Mouse (Mus musculus): ENCODE results near the gene Tmem107. TPM values are rescaled to one million over a fixed set of nuclear protein-coding genes. Genes with fewer than 3 reads are reported as not detected.
A peak's percentile ranks its signal among the peaks of the same experiment; 100 is the strongest.

The Tmem107 gene
- total and polyA plus RNA-seq, 3 experiments = 22.6 to 31.3 (median 30.1) TPM

- no peaks in the 10 kb centered on the region for H3K79me2 ChIP-seq (replicated peaks; ENCODE audit: control insufficient read depth, extremely low read depth, insufficient read depth, poor library complexity, severe bottlenecking)
- no peaks in the 10 kb centered on the region for H3K9me3 ChIP-seq (replicated peaks; ENCODE audit: low read length)
- in situ Hi-C loops (cut with MboI; ENCODE audit: low pct_ligation_motif_present, low pct_unique_long_range_greater_than_20kb, low sequenced_read_pairs) = loop anchor here (25.0 kb wide), 1 partner anchor 936 kb away; the partner anchor contains the start of genes Acadvl, Dlg4 and Dvl2
- H3K4me2 ChIP-seq (ENCODE audit: insufficient read depth, low read depth, poor library complexity, severe bottlenecking) = no peak overlapping the region
- DNase-seq (ENCODE audit: extremely low read depth) = peak; percentile 91
- dilution Hi-C loops (cut with MboI; ENCODE audit: extremely low pct_ligation_motif_present, extremely low pct_unique_long_range_greater_than_20kb, low sequenced_read_pairs) = no loop called here
- TF ChIP-seq PAX5 (IDR thresholded peaks at IDR 0.05; ENCODE audit: low read length) (no peak), NELFE (IDR thresholded peaks at IDR 0.05; ENCODE audit: low read depth, low read length) (no peak), HCFC1 (IDR thresholded peaks at IDR 0.05; ENCODE audit: low read depth, low read length) (no peak), TBP (conservative IDR thresholded peaks at IDR 0.05; ENCODE audit: low read depth, low read length) (peak; percentile 98), BHLHE40 (IDR thresholded peaks at IDR 0.05; ENCODE audit: low read depth, low read length) (no peak), E2F4 (IDR thresholded peaks at IDR 0.05; ENCODE audit: insufficient replicate concordance, low read depth, low read length) (0 out of 2 replicates have a peak, but pooled peaks have one; percentile 50), CTCF (conservative IDR thresholded peaks at IDR 0.05 in 1 of 2, IDR thresholded peaks at IDR 0.05 in 1 of 2; ENCODE audit: low read depth in 2 of 2, low read length in 2 of 2) (no peak), MAFK (IDR thresholded peaks at IDR 0.05; ENCODE audit: insufficient replicate concordance, low read length) (peak; percentile 88), JUN (IDR thresholded peaks at IDR 0.05; ENCODE audit: insufficient read depth, low read depth, low read length) (no peak), KAT2A (IDR thresholded peaks at IDR 0.05; ENCODE audit: insufficient replicate concordance, low read length) (peak; percentile 71; the same call in 1 of the 2 replicates), ZNF384 (IDR thresholded peaks at IDR 0.05; ENCODE audit: low read depth, low read length) (peak; percentile 46; the same call in 1 of the 2 replicates), ELF1 (IDR thresholded peaks at IDR 0.05; ENCODE audit: low read depth, low read length) (peak; percentile 80; the same call in 1 of the 2 replicates), ZMIZ1 (IDR thresholded peaks at IDR 0.05; ENCODE audit: low read depth, low read length) (no peak), RAD21 (IDR thresholded peaks at IDR 0.05; ENCODE audit: low read depth, low read length) (no peak), MYC (IDR thresholded peaks at IDR 0.05; ENCODE audit: low read depth, low read length) (no peak)
- H3K9ac ChIP-seq (ENCODE audit: insufficient read depth, low read depth) = no peak overlapping the region
- no peak overlapping the region for H3K4me3 ChIP-seq (replicated peaks in 1 of 3; ENCODE audit: low read depth in 2 of 3, low read length in 2 of 3, poor library complexity in 1 of 3)
- H3K4me1 ChIP-seq (ENCODE audit: control insufficient read depth in 1 of 2, insufficient read depth in 2 of 2) = peaks cover 24 to 71% of the 10 kb centered on the region in 2 experiments
- H3K27ac ChIP-seq (ENCODE audit: insufficient read depth, low read depth) = no peak overlapping the region
- no peaks in the 10 kb centered on the region for H3K36me3 ChIP-seq (replicated peaks in 1 of 2; ENCODE audit: control insufficient read depth in 1 of 2, insufficient read depth in 1 of 2, low read length in 1 of 2)
- peaks cover 2% of the 10 kb centered on the region for H3K27me3 ChIP-seq (replicated peaks)
Observed at GRCm38 (mm10) chr11:69075764-69076479, 5.3 kb downstream of the Tmem107 start.

- Histone ChIP-seq H3K4me3 (replicated peaks in 1 of 3; ENCODE audit: low read depth in 2 of 3, low read length in 2 of 3, poor library complexity in 1 of 3) (no peak overlapping the region), H3K4me2 (ENCODE audit: insufficient read depth, low read depth, poor library complexity, severe bottlenecking) (no peak overlapping the region), H3K9ac (ENCODE audit: insufficient read depth, low read depth) (no peak overlapping the region), H3K9me3 (replicated peaks; ENCODE audit: low read length) (no peaks in the 10 kb centered on the region), H3K4me1 (ENCODE audit: control insufficient read depth in 1 of 2, insufficient read depth in 2 of 2) (peaks cover 27 to 69% of the 10 kb centered on the region in 2 experiments), H3K27ac (ENCODE audit: insufficient read depth, low read depth) (no peak overlapping the region), H3K36me3 (replicated peaks in 1 of 2; ENCODE audit: control insufficient read depth in 1 of 2, insufficient read depth in 1 of 2, low read length in 1 of 2) (no peaks in the 10 kb centered on the region), H3K79me2 (replicated peaks; ENCODE audit: control insufficient read depth, extremely low read depth, insufficient read depth, poor library complexity, severe bottlenecking) (no peaks in the 10 kb centered on the region), H3K27me3 (replicated peaks) (peaks cover 2% of the 10 kb centered on the region)
- in situ Hi-C loops (cut with MboI; ENCODE audit: low pct_ligation_motif_present, low pct_unique_long_range_greater_than_20kb, low sequenced_read_pairs) = loop anchor here (25.0 kb wide), 1 partner anchor 936 kb away; the partner anchor contains the start of genes Acadvl, Dlg4 and Dvl2
- dilution Hi-C loops (cut with MboI; ENCODE audit: extremely low pct_ligation_motif_present, extremely low pct_unique_long_range_greater_than_20kb, low sequenced_read_pairs) = no loop called here
- DNase-seq (ENCODE audit: extremely low read depth) = no peak
- TF ChIP-seq USF1 (IDR thresholded peaks at IDR 0.05; ENCODE audit: low read depth, low read length) (no peak), UBTF (IDR thresholded peaks at IDR 0.05; ENCODE audit: low read depth, low read length) (no peak), ZKSCAN1 (IDR thresholded peaks at IDR 0.05; ENCODE audit: borderline replicate concordance, low read depth, low read length) (no peak), GABPA (IDR thresholded peaks at IDR 0.05; ENCODE audit: insufficient replicate concordance, low read depth, low read length) (no peak), PAX5 (IDR thresholded peaks at IDR 0.05; ENCODE audit: low read length) (no peak), IRF4 (IDR thresholded peaks at IDR 0.05; ENCODE audit: low read depth, low read length) (no peak), E2F4 (IDR thresholded peaks at IDR 0.05; ENCODE audit: insufficient replicate concordance, low read depth, low read length) (no peak)
Observed at GRCm38 (mm10) chr11:69076572-69076971, 6.0 kb downstream of the Tmem107 start.
